Mouse (Mus musculus) forebrain, embryonic 14.5 days (tissue): ENCODE data around the gene Flnc. TPM values are rescaled to one million over a fixed set of nuclear protein-coding genes. Genes with fewer than 3 reads are reported as not detected.

Experiments used
- ATAC-seq: fragments of 200-750 bp; cut with Nextera tagmentation; 2 replicates; pipeline ENCODE4 v1.8.0; 2017; ENCODE audit warnings: mild to moderate bottlenecking, moderate library complexity
- DNase-seq: peaks from one replicate; pipeline ENCODE4 v3.0.0-alpha.2; 2015; ENCODE audit warnings: low spot score
- H3K27ac ChIP-seq: fragments of 300-500 bp; sonication (generic); 2 replicates; pipeline ENCODE4 v1.5.1; 2014; ENCODE audit warnings: low read depth, mild to moderate bottlenecking, control low read depth, low read length, moderate library complexity
- H3K27me3 ChIP-seq: fragments of 300-500 bp; sonication (generic); replicated peaks from 2 replicates; pipeline ENCODE4 v1.6.1; 2014; ENCODE audit warnings: low read length, control low read depth, mixed read lengths; ENCODE audit not compliant: control insufficient read depth, insufficient read depth
- H3K36me3 ChIP-seq: fragments of 300-500 bp; sonication (generic); 2 replicates; pipeline ENCODE4 v1.6.1; 2014; ENCODE audit warnings: low read length, control low read depth; ENCODE audit not compliant: control insufficient read depth, insufficient read depth
- H3K4me1 ChIP-seq: fragments of 300-500 bp; sonication (generic); 2 replicates; pipeline ENCODE4 v1.6.1; 2014; ENCODE audit warnings: antibody characterized with exemption, low read length, control low read depth; ENCODE audit not compliant: control insufficient read depth, insufficient read depth
- H3K4me2 ChIP-seq: fragments of 300-500 bp; sonication (generic); 2 replicates; pipeline ENCODE4 v1.6.1; 2014; ENCODE audit warnings: mild to moderate bottlenecking, control low read depth, low read length
- H3K4me3 ChIP-seq: fragments of 300-500 bp; sonication (generic); 2 replicates; pipeline ENCODE4 v1.5.1; 2014; ENCODE audit warnings: low read depth, low read length, control low read depth
- H3K9ac ChIP-seq: fragments of 300-500 bp; sonication (generic); 2 replicates; pipeline ENCODE4 v1.6.1; 2014; ENCODE audit warnings: mild to moderate bottlenecking, low read length, control low read depth, moderate library complexity
- H3K9me3 ChIP-seq: fragments of 300-500 bp; sonication (generic); replicated peaks from 2 replicates; pipeline ENCODE4 v1.6.1; 2016; ENCODE audit warnings: low read length, control low read depth, mixed read lengths; ENCODE audit not compliant: control insufficient read depth
- WGBS: fragments of 180-500 bp; shearing (Covaris S2); extraction: QIAGEN DNeasy Blood & Tissue Kit; methylation state at CpG from one replicate; pipeline ENCODE4 v1.1.7; 2014; 5-methylcytosine and 5-hydroxymethylcytosine counted together
- polyA plus RNA-seq: library from polyadenylated mRNA; unstranded; fragments of >200 nt; fragmentation: Nextera tagmentation; extraction: Ambion mirVana; gene quantifications from 2 replicates; pipeline ENCODE4 v1.2.1, GENCODE M21; 2014

Flnc gene
- polyA plus RNA-seq, 1 experiment from 2014 or later = 1.1 TPM

GRCm38 (mm10) chr6:29425118-29425517 is 7.9 kb upstream of the Flnc start:
- no peaks in the 10 kb centered on the region for H3K4me1 ChIP-seq
- H3K4me3 ChIP-seq = no peak overlapping the region
- H3K9ac ChIP-seq = no peak overlapping the region
- 83% methylated on average over 8 of the region's 8 CpGs for WGBS
- ATAC-seq (no peak), DNase-seq (no peak)
- no peak overlapping the region for H3K4me2 ChIP-seq
- H3K36me3 ChIP-seq = no peaks in the 10 kb centered on the region
- H3K27me3 ChIP-seq = no peaks in the 10 kb centered on the region
- H3K27ac ChIP-seq = no peak overlapping the region
- no peaks in the 10 kb centered on the region for H3K9me3 ChIP-seq

GRCm38 (mm10) chr6:29426331-29426730 is 6.7 kb upstream of the Flnc start:
- no peak overlapping the region for H3K9ac ChIP-seq

GRCm38 (mm10) chr6:29428171-29428570 is 4.9 kb upstream of the Flnc start:
- Histone ChIP-seq H3K4me1 (0 out of 2 replicates have a peak, but pooled peaks cover 3% of the 10 kb centered on the region), H3K36me3 (no peaks in the 10 kb centered on the region), H3K9ac (no peak overlapping the region), H3K27ac (no peak overlapping the region), H3K9me3 (no peaks in the 10 kb centered on the region), H3K4me3 (no peak overlapping the region), H3K4me2 (no peak overlapping the region), H3K27me3 (peaks cover 4% of the 10 kb centered on the region; the same call in 1 of the 2 replicates)
- 50% methylated on average over 4 of the region's 4 CpGs for WGBS
- no peak for DNase-seq
- ATAC-seq = no peak

More at GRCm38 (mm10) chr6:29426331-29426730, 6.7 kb upstream of the Flnc start:
- Histone ChIP-seq H3K27ac (no peak overlapping the region), H3K9me3 (no peaks in the 10 kb centered on the region), H3K4me1 (no peaks in the 10 kb centered on the region), H3K27me3 (no peaks in the 10 kb centered on the region), H3K4me3 (no peak overlapping the region), H3K4me2 (no peak overlapping the region), H3K36me3 (no peaks in the 10 kb centered on the region)
- DNase-seq (no peak), ATAC-seq (no peak)
- 80% methylated on average over 6 of the region's 6 CpGs for WGBS

GRCm38 (mm10) chr6:29430681-29431420 is 2.2 kb upstream of the Flnc start:
- ATAC-seq (no peak), DNase-seq (no peak)
- no peak overlapping the region for H3K4me2 ChIP-seq
- H3K27me3 ChIP-seq = peaks cover 22% of the 10 kb centered on the region
- no peak overlapping the region for H3K27ac ChIP-seq
- no peak overlapping the region for H3K4me3 ChIP-seq
- H3K36me3 ChIP-seq = no peaks in the 10 kb centered on the region
- 47% methylated on average over 15 of the region's 15 CpGs for WGBS
- peaks cover 14% of the 10 kb centered on the region; the same call in 1 of the 2 replicates for H3K4me1 ChIP-seq
- no peak overlapping the region for H3K9ac ChIP-seq
- no peaks in the 10 kb centered on the region for H3K9me3 ChIP-seq

GRCm38 (mm10) chr6:29431473-29431872 is 1.6 kb upstream of the Flnc start:
- Histone ChIP-seq H3K4me1 (peaks cover 20% of the 10 kb centered on the region; the same call in 1 of the 2 replicates), H3K4me2 (no peak overlapping the region), H3K27ac (no peak overlapping the region), H3K4me3 (no peak overlapping the region), H3K27me3 (peaks cover 22% of the 10 kb centered on the region), H3K9ac (no peak overlapping the region), H3K36me3 (no peaks in the 10 kb centered on the region), H3K9me3 (no peaks in the 10 kb centered on the region)
- 25% methylated on average over 5 of the region's 5 CpGs for WGBS
- peak; percentile 7 for DNase-seq
- no peak for ATAC-seq

- Histone ChIP-seq H3K4me1 (peaks cover 23% of the 10 kb centered on the region; the same call in 1 of the 2 replicates), H3K36me3 (no peaks in the 10 kb centered on the region), H3K4me2 (no peak overlapping the region), H3K27me3 (peaks cover 22% of the 10 kb centered on the region), H3K4me3 (no peak overlapping the region), H3K27ac (no peak overlapping the region), H3K9ac (no peak overlapping the region), H3K9me3 (no peaks in the 10 kb centered on the region)
- ATAC-seq (no peak), DNase-seq (peak; percentile 13)
- 21% methylated on average over 3 of the region's 3 CpGs for WGBS
These were observed 900 bp upstream of the Flnc start for GRCm38 (mm10) chr6:29432156-29432555.

- H3K4me2 ChIP-seq = peak overlapping the region; percentile 73
- DNase-seq (peak; percentile 11), ATAC-seq (no peak)
- H3K9me3 ChIP-seq = no peaks in the 10 kb centered on the region
- H3K4me1 ChIP-seq = peaks cover 23% of the 10 kb centered on the region; the same call in 1 of the 2 replicates
- no peak overlapping the region for H3K27ac ChIP-seq
- peaks cover 22% of the 10 kb centered on the region for H3K27me3 ChIP-seq
- no peaks in the 10 kb centered on the region for H3K36me3 ChIP-seq
- H3K4me3 ChIP-seq = peak overlapping the region; percentile 39
- 0 out of 2 replicates have a peak overlapping the region, but pooled peaks have one; percentile 62 for H3K9ac ChIP-seq
These were observed 399 bp upstream of the Flnc start for GRCm38 (mm10) chr6:29432676-29433037.

- WGBS = 10% methylated on average over 27 of the region's 27 CpGs
- Histone ChIP-seq H3K36me3 (no peaks in the 10 kb centered on the region), H3K27me3 (peaks cover 22% of the 10 kb centered on the region), H3K9me3 (no peaks in the 10 kb centered on the region), H3K9ac (no peak overlapping the region), H3K4me2 (peak overlapping the region; percentile 73), H3K27ac (no peak overlapping the region), H3K4me3 (peak overlapping the region; percentile 39), H3K4me1 (peaks cover 23% of the 10 kb centered on the region; the same call in 1 of the 2 replicates)
- ATAC-seq (no peak), DNase-seq (peak; percentile 10)
These were observed 1.0 kb downstream of the Flnc start for GRCm38 (mm10) chr6:29433804-29434795.
